Mouse (Mus musculus) kidney, postnatal 4 days (tissue): ENCODE measurements at regions not wholly inside any gene's neighbourhood (a gene's known extent, or its start where the extent isn't known, plus 50 kb on each side); places are given as distances from the start of the nearest gene placed in this dataset.

Experiments
- DNase-seq, 2 experiments: peaks; one replicate each; pipeline ENCODE4 v3.0.0; 2021; ENCODE audit warnings: mixed read lengths in 2 of 2

DNA sequence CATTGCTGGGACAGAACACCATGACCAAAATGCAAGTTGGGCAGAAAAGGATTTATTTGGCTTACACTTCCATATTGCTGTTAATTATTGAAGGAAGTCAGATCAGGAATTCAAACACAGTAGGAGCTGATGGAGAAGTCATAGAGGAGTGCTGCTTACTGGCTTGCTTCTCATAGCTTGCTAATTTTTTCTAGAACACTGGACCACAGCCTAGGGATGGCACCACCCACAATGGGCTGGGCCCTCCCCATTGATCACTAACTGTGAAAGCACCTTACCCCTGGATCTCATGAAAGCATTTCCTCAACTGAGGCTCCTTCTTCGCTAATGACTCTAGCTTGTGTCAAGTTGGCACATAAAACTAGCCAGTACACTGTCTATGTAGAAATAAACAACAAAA is 381.3 kb downstream of the Nup35 start:
- DNase-seq: no peak

- DNase-seq: no peak
Observed at GRCm38 (mm10) chr2:81007071-81007470, 390.0 kb downstream of the Nup35 start.

DNA sequence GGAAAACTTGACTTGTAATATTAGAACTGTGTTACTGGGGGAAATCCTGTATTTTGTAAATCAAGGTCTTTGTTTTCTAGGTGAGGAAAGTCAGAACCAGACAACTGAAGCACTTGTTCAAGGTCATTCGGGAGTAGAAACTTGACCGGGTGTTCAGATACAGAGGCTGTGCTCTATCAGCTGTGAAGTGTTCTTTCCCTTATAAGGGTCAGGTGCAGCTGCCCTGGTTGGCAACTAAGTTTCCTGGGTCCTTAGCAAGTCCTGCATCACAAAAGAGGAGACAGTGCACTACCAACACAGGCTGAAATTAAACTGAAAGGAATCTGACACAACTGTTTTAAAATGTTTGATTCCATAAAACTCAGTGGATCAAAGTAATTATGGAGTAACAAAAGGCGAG is 406.6 kb downstream of the Nup35 start:
- no peak for DNase-seq
